Mouse (Mus musculus) ovary, postnatal 10 days (tissue): ENCODE data around the gene Emilin3.
"Not testable (repeated sequence)": the region's sequence is repeated elsewhere in the genome, so short reads cannot be mapped to it uniquely, and the experiment has no call there.

ENCODE experiments used
- DNase-seq: peaks from one replicate; pipeline ENCODE4 v3.0.0; 2022; ENCODE audit warnings: low spot score

The Emilin3 gene

DNA sequence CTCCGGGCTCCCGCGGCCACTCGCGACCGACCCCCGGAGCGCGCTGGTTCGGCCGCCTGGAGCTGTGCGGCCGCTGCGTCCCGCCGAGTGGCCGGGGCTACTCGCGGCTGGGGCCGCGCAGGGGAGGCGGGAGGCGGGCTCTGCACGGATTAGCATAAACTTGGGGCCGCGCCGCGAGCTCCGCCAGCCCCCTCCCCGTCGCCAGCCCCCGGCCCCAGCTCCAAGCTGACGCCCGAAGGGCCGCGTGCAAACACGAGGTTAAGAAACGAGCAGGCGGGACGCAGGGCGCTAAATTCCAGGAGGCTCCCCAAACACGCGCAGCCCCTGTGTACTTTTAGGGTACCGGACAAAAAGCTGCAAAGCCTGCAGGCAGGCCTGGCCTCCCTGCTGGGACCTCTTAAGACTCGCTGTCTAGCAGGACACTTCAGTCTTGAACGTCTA lies at the start of gene Emilin3:
TSS of gene Emilin3 (minus strand) at position 98 of the 441 bp plus-strand sequence.
- DNase-seq, result no peak

- no peak for DNase-seq
Measured at GRCm38 (mm10) chr2:160960956-160961646, 49.0 kb upstream of the Emilin3 start.

- no peak for DNase-seq
Measured at GRCm38 (mm10) chr2:160959901-160960300, 47.8 kb upstream of the Emilin3 start.

DNA sequence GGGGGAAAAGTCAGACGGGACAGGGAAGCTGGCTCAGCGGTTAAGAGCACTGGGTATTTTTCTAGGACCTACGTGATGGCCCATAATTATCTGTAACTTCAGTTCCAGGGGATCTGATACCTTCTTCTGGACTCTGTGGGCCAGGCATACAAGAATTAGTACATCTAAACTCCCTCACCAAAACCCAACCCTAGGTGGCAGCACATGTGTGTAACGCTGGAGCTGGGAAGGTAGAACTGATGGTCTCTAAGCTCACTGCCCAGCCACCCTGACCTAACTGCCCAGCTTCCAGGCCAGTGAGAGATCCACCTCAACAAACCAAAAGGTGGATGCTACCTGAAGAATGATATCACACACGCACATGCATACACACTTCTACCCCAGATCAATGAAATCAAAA lies 46.6 kb upstream of the Emilin3 start:
- no peak for DNase-seq

DNA sequence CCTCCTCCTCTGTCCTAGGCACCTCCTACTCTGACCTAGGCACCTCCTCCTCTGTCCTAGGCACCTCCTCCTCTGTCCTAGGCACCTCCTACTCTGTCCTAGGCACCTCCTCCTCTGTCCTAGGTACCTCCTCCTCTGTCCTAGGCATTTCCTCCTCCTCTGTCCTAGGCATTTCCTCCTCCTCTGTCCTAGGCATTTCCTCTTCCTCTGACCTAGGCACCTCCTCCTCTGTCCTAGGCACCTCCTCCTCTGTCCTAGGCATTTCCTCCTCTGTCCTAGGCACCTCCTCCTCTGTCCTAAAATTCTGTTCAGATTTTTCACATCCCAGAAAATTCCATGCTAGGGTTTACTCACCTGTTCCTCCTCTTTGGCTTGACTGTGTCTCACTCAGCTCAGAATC lies 45.7 kb upstream of the Emilin3 start:
- DNase-seq, result not testable (repeated sequence)

DNA sequence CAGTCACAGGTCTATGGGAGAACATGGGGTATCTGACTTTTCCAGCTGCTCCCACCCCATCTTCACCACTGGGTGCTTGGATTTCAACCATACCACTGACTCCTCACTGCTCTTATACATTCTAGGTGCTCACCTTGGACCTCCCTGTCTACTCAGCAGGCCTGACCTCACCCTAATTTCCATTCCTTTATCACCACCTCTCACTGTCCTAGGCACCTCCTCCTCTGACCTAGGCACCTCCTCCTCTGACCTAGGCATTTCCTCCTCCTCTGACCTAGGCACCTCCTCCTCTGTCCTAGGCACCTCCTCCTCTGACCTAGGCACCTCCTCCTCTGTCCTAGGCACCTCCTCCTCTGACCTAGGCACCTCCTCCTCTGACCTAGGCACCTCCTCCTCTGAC lies 45.2 kb upstream of the Emilin3 start:
- not testable (repeated sequence) for DNase-seq

- DNase-seq, result no peak
Measured at GRCm38 (mm10) chr2:160955331-160955730, 43.2 kb upstream of the Emilin3 start.

GRCm38 (mm10) chr2:160954541-160954940 lies 42.4 kb upstream of the Emilin3 start:
- DNase-seq, result no peak

- DNase-seq, result no peak
Measured at GRCm38 (mm10) chr2:160953131-160953873, 41.2 kb upstream of the Emilin3 start.

- DNase-seq, result no peak
Measured at GRCm38 (mm10) chr2:160951595-160951994, 39.5 kb upstream of the Emilin3 start.

GRCm38 (mm10) chr2:160942443-160942842 lies 30.3 kb upstream of the Emilin3 start:
- DNase-seq, result no peak

DNA sequence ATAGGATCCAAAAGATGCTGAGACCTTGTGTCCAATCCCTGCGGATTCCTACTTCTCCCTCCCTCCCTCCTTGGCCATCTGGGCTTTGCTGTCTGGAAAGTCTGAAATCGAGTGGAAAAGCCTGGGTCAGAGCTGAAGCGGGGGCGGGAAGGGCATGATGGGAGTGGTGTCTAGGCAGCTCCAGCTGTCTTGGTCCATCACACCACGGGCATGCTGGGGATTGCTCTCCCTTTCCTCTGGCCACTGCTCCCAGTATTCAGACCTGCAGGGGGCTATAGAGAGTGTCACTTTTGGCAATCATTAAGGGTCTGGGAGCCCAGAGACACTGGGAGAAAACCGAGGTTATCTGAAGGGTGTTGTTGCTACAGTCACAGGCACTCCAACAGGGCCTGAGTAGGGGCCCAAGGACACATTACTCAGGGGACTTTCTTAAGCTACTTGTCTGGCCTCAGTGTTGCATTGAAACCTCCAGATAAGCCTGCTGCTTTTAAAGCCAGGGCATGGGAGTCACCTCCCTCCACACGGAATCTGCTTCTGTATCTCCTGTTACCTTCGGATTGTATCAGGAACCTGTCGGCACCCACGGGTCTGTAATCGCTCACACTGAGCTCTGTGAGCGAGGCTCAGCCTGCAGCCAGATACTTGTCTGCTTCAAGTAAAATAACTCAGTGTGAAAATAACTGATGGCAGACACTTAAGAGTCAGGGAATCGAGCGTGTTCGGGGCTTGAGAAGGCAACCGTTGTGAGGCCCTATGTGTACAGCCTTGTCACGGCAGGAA lies 29.0 kb upstream of the Emilin3 start:
- DNase-seq, result no peak

DNA sequence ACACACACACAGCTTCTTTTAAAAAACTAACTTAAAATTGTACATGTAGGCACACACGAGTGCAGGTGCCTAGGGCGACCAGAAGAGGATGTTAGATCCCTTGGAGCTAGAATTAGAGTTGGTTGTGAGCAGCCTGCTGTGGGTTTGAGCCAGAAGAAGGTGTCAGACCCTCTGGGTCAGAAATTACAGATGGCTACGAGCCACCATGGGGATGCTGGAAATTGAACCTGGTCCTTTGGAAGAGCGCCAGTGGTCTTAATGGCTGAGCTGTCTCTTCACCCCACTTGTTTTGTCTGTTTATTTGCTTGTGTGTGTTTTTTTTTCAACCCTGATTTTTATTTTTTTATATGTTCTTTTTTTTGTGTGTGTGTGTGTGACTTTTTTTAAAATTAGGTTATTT lies 22.3 kb upstream of the Emilin3 start:
- no peak for DNase-seq

- DNase-seq, result no peak
Measured at GRCm38 (mm10) chr2:160933890-160934289, 21.8 kb upstream of the Emilin3 start.

DNA sequence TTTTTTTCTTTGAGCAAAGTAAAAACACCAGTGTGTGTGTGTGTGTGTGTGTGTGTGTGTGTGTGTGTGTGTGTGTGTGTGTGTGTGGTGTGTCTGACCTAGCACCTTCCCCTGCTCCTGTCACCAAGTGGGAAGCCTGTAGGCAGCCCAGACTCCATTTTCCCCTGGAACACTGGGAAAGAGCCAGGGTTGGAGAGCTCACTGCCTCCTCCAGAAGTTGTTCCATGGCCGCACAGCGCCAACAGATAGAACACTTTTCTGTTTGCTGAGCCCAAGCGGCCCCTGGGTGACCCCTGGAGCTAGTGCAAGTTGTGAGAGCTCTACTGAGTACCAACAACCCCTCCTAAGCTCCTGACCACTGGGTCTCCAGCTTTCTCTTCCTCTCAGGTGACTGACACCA lies 20.9 kb upstream of the Emilin3 start:
- DNase-seq, result no peak

GRCm38 (mm10) chr2:160932325-160932724 lies 20.2 kb upstream of the Emilin3 start:
- no peak for DNase-seq

DNA sequence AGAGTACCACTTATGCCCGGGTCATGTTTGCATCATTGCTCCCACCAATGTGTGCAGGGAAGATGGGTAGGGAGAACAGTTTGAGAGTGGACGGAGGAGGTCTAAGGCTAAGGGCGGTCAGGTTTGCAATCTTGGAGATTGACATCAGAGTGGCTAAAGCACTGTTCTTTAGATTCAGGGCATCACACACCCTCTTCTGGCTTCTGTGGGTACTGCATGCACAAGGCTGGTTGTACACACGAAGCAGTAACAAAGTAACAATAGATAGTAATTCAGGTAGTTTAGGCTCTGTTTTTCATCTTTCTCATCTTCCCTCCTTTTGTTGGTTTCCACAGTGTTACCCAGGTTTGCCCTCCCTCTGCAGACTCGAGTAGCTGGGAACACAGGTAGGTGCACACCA lies 19.2 kb upstream of the Emilin3 start:
- DNase-seq, result no peak

- no peak for DNase-seq
Measured at GRCm38 (mm10) chr2:160925203-160925602, 13.1 kb upstream of the Emilin3 start.

GRCm38 (mm10) chr2:160921285-160921684 lies 9.2 kb upstream of the Emilin3 start:
- no peak for DNase-seq

DNA sequence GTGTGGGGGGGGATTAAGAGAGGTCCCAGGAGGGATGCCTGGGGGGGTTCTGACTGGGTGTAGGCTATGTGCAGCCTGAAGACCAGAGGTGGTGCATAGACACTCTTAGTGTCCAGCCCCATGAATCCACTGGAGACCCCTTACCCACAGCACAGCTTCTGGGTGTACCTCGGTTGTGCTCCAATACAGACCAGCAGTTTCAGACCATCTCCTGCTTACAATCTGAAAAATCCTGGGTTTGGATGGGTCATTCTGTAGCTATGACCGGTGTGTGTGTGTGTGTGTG lies 6.7 kb upstream of the Emilin3 start:
- no peak for DNase-seq

DNA sequence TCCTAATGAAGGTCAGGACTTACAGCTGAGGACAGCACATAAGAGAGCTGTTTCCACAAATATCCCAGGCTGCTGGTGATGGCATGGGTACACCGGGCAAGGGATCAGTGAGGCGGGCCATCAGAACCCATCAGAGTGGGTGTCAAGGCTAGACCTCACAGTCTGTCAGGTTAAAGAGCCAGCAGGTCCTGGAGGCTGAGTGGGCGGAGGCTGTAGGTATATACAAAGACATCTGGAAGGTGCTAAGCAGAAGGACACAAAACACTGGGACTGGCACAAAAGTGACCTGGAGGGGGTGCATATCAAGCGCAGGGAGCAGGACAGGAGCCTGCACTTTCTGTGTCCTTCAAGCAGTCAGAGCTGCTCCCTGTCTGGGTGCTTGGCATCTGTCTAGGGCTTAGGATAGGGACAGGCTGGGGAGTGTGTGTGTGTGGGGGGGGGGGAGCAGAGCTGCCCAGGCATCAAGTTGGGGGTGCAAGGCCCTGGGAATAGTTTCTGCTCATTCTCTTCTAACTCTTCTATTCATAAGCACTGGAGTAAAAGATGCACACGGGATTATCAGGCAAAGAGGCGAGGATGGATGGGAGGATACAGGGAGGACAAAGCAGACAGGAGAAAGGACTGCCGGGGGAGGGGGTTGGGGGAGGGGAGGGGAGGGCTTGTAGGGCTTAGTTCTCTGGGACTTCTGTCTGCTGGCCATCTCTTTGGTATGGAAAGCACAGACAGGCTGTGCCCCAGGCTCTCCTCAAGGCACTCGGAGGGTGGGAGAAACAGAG lies 6.2 kb upstream of the Emilin3 start:
- no peak for DNase-seq

DNA sequence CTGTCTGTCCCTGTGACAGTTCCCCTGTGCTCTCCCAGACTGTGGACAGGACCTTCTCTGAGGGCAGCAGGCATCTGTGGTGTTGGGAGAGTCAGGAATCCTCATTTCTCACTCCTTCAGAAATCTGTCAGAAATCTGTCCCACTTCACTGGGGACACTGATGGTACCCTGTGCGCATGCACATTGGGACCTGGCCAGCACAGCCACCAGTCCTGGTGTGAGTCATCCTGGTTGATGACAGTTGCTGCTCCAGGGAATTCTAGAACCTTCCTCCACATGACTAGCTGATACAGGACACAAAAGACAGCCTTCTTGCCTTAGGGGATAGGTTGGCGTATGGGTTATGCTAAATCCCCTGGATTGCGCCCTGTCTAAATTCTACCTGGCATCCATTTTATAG lies 5.2 kb upstream of the Emilin3 start:
- no peak for DNase-seq
